Mouse (Mus musculus): Measurements from ENCODE around the gene Col4a3. TPM values are rescaled to one million over a fixed set of nuclear protein-coding genes. Genes with fewer than 3 reads are reported as not detected.

Col4a3 gene
- polyA plus RNA-seq, 1 experiment from 2014 or later, result 0.06 TPM

DNA sequence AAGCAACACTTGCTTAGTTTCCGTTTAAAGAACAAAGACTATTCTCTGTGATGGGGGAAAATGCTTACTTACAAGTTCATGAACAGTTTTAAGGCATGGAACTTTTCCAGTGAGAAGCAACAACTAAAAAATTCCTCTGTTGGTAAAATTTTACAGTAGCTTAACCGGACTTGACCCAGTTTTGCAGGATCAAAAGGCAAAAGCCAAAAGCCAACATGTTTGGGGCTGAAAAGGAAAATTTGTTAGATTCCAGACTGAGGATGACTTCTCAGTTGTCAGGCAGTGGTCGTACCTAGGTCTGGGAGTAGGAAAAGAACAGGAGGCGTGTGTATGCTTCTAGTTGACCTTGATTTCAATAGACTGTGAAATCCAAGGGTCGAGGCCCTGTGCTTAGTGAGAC lies 31.3 kb downstream of the Col4a3 start:
- no peaks in the 10 kb centered on the region for H3K4me1 ChIP-seq
- 66% methylated on average over 5 of the region's 5 CpGs for WGBS

GRCm38 (mm10) chr1:82618592-82618991 lies 31.9 kb downstream of the Col4a3 start:
- no peak overlapping the region for H3K4me3 ChIP-seq
- no peak overlapping the region for H3K27ac ChIP-seq
- WGBS, result 76% methylated on average over 5 of the region's 5 CpGs
- no peaks in the 10 kb centered on the region for H3K4me1 ChIP-seq
- no peak for ATAC-seq (ENCODE audit: insufficient number of reproducible peaks, low FRiP score, low TSS enrichment, low read depth)
- H3K9me3 ChIP-seq, result no peaks in the 10 kb centered on the region
- H3K36me3 ChIP-seq, result no peaks in the 10 kb centered on the region
- H3K9ac ChIP-seq, result no peak overlapping the region
- H3K4me2 ChIP-seq, result no peak overlapping the region
- H3K27me3 ChIP-seq, result no peaks in the 10 kb centered on the region

More for the DNA sequence above, 31.3 kb downstream of the Col4a3 start:
- no peak overlapping the region for H3K4me2 ChIP-seq
- no peaks in the 10 kb centered on the region for H3K36me3 ChIP-seq
- H3K27me3 ChIP-seq, result no peaks in the 10 kb centered on the region
- no peak overlapping the region for H3K27ac ChIP-seq
- no peaks in the 10 kb centered on the region for H3K9me3 ChIP-seq
- no peak for ATAC-seq (ENCODE audit: insufficient number of reproducible peaks, low FRiP score, low TSS enrichment, low read depth)
- no peak overlapping the region for H3K9ac ChIP-seq
- H3K4me3 ChIP-seq, result no peak overlapping the region

- H3K9me3 ChIP-seq, result no peaks in the 10 kb centered on the region
- no peaks in the 10 kb centered on the region for H3K27me3 ChIP-seq
- no peak for ATAC-seq (ENCODE audit: insufficient number of reproducible peaks, low FRiP score, low TSS enrichment, low read depth)
- no peaks in the 10 kb centered on the region for H3K36me3 ChIP-seq
- H3K4me3 ChIP-seq, result no peak overlapping the region
- H3K9ac ChIP-seq, result no peak overlapping the region
- H3K4me1 ChIP-seq, result no peaks in the 10 kb centered on the region
- no peak overlapping the region for H3K4me2 ChIP-seq
- 85% methylated on average over 5 of the region's 5 CpGs for WGBS
- H3K27ac ChIP-seq, result no peak overlapping the region
Measured at GRCm38 (mm10) chr1:82619981-82620380, 33.3 kb downstream of the Col4a3 start.

GRCm38 (mm10) chr1:82624934-82625333 lies 38.2 kb downstream of the Col4a3 start:
- Histone ChIP-seq H3K4me2 (no peak overlapping the region), H3K4me1 (no peaks in the 10 kb centered on the region), H3K9me3 (no peaks in the 10 kb centered on the region), H3K4me3 (no peak overlapping the region), H3K27ac (no peak overlapping the region), H3K36me3 (no peaks in the 10 kb centered on the region), H3K27me3 (no peaks in the 10 kb centered on the region), H3K9ac (no peak overlapping the region)
- no peak for ATAC-seq (ENCODE audit: insufficient number of reproducible peaks, low FRiP score, low TSS enrichment, low read depth)
- 73% methylated on average over 6 of the region's 6 CpGs for WGBS

GRCm38 (mm10) chr1:82625474-82625873 lies 38.8 kb downstream of the Col4a3 start:
- Histone ChIP-seq H3K27ac (no peak overlapping the region), H3K4me1 (no peaks in the 10 kb centered on the region), H3K4me2 (no peak overlapping the region), H3K9me3 (no peaks in the 10 kb centered on the region), H3K4me3 (no peak overlapping the region), H3K9ac (no peak overlapping the region), H3K27me3 (no peaks in the 10 kb centered on the region), H3K36me3 (no peaks in the 10 kb centered on the region)
- 70% methylated on average over 2 of the region's 2 CpGs for WGBS
- ATAC-seq (ENCODE audit: insufficient number of reproducible peaks, low FRiP score, low TSS enrichment, low read depth), result no peak

- WGBS, result 83% methylated on average over 4 of the region's 4 CpGs
- Histone ChIP-seq H3K4me2 (no peak overlapping the region), H3K27ac (no peak overlapping the region), H3K9me3 (no peaks in the 10 kb centered on the region), H3K36me3 (no peaks in the 10 kb centered on the region), H3K27me3 (no peaks in the 10 kb centered on the region), H3K9ac (no peak overlapping the region), H3K4me3 (no peak overlapping the region), H3K4me1 (no peaks in the 10 kb centered on the region)
- ATAC-seq (ENCODE audit: insufficient number of reproducible peaks, low FRiP score, low TSS enrichment, low read depth), result no peak
Measured at GRCm38 (mm10) chr1:82627652-82628051, 40.9 kb downstream of the Col4a3 start.

DNA sequence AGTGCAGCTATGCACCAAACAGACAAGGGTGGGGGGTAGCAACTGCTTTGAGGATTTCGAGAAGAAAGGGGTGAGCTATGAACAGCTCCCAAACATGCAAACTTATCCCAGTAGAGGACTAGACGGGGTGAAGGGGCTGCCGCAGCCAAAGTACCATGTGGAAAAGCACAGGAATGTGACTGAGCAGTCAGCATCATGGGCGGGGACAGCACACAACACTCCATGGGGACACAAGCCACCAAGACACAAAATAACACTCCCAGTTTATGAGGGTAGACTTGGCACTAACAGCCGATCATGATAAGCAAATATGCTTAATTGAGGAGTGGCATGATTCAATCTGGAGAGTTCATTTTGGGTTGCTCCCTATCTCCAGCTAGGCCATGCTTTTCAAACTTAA lies 42.8 kb downstream of the Col4a3 start:
- Histone ChIP-seq H3K4me2 (no peak overlapping the region), H3K27me3 (no peaks in the 10 kb centered on the region), H3K9me3 (no peaks in the 10 kb centered on the region), H3K27ac (no peak overlapping the region), H3K36me3 (no peaks in the 10 kb centered on the region), H3K4me1 (no peaks in the 10 kb centered on the region), H3K4me3 (no peak overlapping the region), H3K9ac (no peak overlapping the region)
- WGBS, result 72% methylated on average over 5 of the region's 5 CpGs
- no peak for ATAC-seq (ENCODE audit: insufficient number of reproducible peaks, low FRiP score, low TSS enrichment, low read depth)

GRCm38 (mm10) chr1:82631169-82631792 lies 44.6 kb downstream of the Col4a3 start:
- Histone ChIP-seq H3K27me3 (no peaks in the 10 kb centered on the region), H3K4me3 (no peak overlapping the region), H3K9me3 (no peaks in the 10 kb centered on the region), H3K36me3 (no peaks in the 10 kb centered on the region), H3K9ac (no peak overlapping the region), H3K4me2 (no peak overlapping the region), H3K27ac (no peak overlapping the region), H3K4me1 (no peaks in the 10 kb centered on the region)
- WGBS, result 61% methylated on average over 6 of the region's 6 CpGs
- ATAC-seq (ENCODE audit: insufficient number of reproducible peaks, low FRiP score, low TSS enrichment, low read depth), result no peak

GRCm38 (mm10) chr1:82634545-82635253 lies 48.0 kb downstream of the Col4a3 start:
- H3K36me3 ChIP-seq, result no peaks in the 10 kb centered on the region
- WGBS, result 73% methylated on average over 19 of the region's 19 CpGs
- no peak overlapping the region for H3K27ac ChIP-seq
- no peak overlapping the region for H3K4me3 ChIP-seq
- no peak overlapping the region for H3K4me2 ChIP-seq
- H3K4me1 ChIP-seq, result no peaks in the 10 kb centered on the region
- ATAC-seq (ENCODE audit: insufficient number of reproducible peaks, low FRiP score, low TSS enrichment, low read depth), result no peak
- H3K9me3 ChIP-seq, result no peaks in the 10 kb centered on the region
- H3K27me3 ChIP-seq, result no peaks in the 10 kb centered on the region
- no peak overlapping the region for H3K9ac ChIP-seq

DNA sequence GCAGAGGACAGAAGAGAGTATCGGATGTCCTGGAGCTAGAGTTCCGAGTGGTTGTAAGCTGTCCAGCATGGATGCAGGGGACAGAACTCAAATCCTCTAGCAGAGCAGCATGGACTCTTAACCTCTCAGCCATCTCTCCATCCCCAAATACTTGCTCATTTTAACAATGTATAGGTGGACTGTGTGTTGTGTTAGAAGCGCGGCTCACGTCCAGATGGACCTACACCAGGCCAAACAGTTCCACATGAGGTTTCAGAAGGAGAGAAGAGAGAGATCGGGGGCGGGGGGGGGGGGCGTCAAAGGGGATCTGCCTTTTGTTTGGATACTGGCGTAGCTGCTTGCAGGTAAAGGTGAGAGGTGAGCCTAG lies 48.5 kb downstream of the Col4a3 start:
- no peaks in the 10 kb centered on the region for H3K9me3 ChIP-seq
- no peaks in the 10 kb centered on the region for H3K27me3 ChIP-seq
- WGBS, result 92% methylated on average over 9 of the region's 9 CpGs
- H3K27ac ChIP-seq, result no peak overlapping the region
- no peaks in the 10 kb centered on the region for H3K36me3 ChIP-seq
- H3K9ac ChIP-seq, result no peak overlapping the region
- no peak for ATAC-seq (ENCODE audit: insufficient number of reproducible peaks, low FRiP score, low TSS enrichment, low read depth)
- no peak overlapping the region for H3K4me3 ChIP-seq
- no peak overlapping the region for H3K4me2 ChIP-seq
- H3K4me1 ChIP-seq, result no peaks in the 10 kb centered on the region

GRCm38 (mm10) chr1:82636321-82636720 lies 49.6 kb downstream of the Col4a3 start:
- H3K4me3 ChIP-seq, result no peak overlapping the region
- no peaks in the 10 kb centered on the region for H3K36me3 ChIP-seq
- H3K27ac ChIP-seq, result no peak overlapping the region
- H3K4me1 ChIP-seq, result no peaks in the 10 kb centered on the region
- no peak for ATAC-seq (ENCODE audit: insufficient number of reproducible peaks, low FRiP score, low TSS enrichment, low read depth)
- H3K27me3 ChIP-seq, result no peaks in the 10 kb centered on the region
- H3K9ac ChIP-seq, result no peak overlapping the region
- WGBS, result 79% methylated on average over 4 of the region's 4 CpGs
- H3K4me2 ChIP-seq, result no peak overlapping the region
- no peaks in the 10 kb centered on the region for H3K9me3 ChIP-seq

DNA sequence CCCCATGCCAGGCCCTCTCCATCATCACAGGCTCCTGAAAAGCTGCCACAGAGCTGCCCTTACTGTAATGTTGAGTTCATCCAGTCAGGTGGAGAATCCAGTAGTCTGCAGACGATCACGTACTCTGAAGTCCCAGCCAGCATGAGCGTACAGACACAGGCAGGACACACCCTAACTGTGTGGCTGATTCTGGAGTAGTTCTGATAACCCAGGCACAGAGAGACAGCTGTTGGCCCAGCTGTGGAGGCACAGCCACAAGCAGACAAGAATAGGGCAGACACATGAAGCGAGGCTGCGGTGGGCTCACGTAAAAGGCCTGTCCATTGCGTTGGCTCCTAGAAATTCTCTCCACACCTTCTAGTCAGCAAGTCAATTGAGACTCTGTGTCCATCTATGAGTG lies 50.7 kb downstream of the Col4a3 start:
- Histone ChIP-seq H3K27ac (no peak overlapping the region), H3K9me3 (no peaks in the 10 kb centered on the region), H3K27me3 (no peaks in the 10 kb centered on the region), H3K9ac (no peak overlapping the region), H3K4me1 (no peaks in the 10 kb centered on the region), H3K4me3 (no peak overlapping the region), H3K4me2 (no peak overlapping the region), H3K36me3 (no peaks in the 10 kb centered on the region)
- 90% methylated on average over 7 of the region's 7 CpGs for WGBS
- ATAC-seq (ENCODE audit: insufficient number of reproducible peaks, low FRiP score, low TSS enrichment, low read depth), result no peak

Data from limb, embryonic 15.5 days (tissue).